Mouse (Mus musculus) right cerebral cortex, postnatal 4 days (tissue): ENCODE measurements around the gene Camsap1.

Experiments used
- DNase-seq: peaks from one replicate; pipeline ENCODE4 v3.0.0-alpha.2; 2022

Gene Camsap1

GRCm38 (mm10) chr2:25983159-25983907, at the start of gene Camsap1:
Gene Camsap1, minus strand, starts transcription at chr2:25983282.
- DNase-seq = peak; percentile 99

- DNase-seq = no peak
Measured at GRCm38 (mm10) chr2:26030288-26030687, 47.2 kb upstream of the Camsap1 start.

GRCm38 (mm10) chr2:26024138-26025075, 41.3 kb upstream of the Camsap1 start:
- peak; percentile 43 for DNase-seq

- no peak for DNase-seq
Measured at GRCm38 (mm10) chr2:26022626-26023025, 39.5 kb upstream of the Camsap1 start.

GRCm38 (mm10) chr2:26022258-26022565, 39.1 kb upstream of the Camsap1 start:
- no peak for DNase-seq

- DNase-seq = peak; percentile 81
Measured at GRCm38 (mm10) chr2:26021561-26022257, 38.6 kb upstream of the Camsap1 start, which contains the start of gene Ubac1. Gene Ubac1, minus strand, starts transcription at chr2:26021747.

- peak; percentile 39 for DNase-seq
Measured at GRCm38 (mm10) chr2:26020714-26021560, 37.9 kb upstream of the Camsap1 start.

GRCm38 (mm10) chr2:26019923-26020322, 36.8 kb upstream of the Camsap1 start:
- DNase-seq = no peak

- DNase-seq = no peak
Measured at GRCm38 (mm10) chr2:26017326-26017725, 34.2 kb upstream of the Camsap1 start.

GRCm38 (mm10) chr2:26013674-26014073, 30.6 kb upstream of the Camsap1 start:
- no peak for DNase-seq

- no peak for DNase-seq
Measured at GRCm38 (mm10) chr2:26011420-26011819, 28.3 kb upstream of the Camsap1 start.

GRCm38 (mm10) chr2:26002001-26002400, 18.9 kb upstream of the Camsap1 start:
- no peak for DNase-seq

- DNase-seq = no peak
Measured at GRCm38 (mm10) chr2:26001136-26001535, 18.1 kb upstream of the Camsap1 start.

- no peak for DNase-seq
Measured at GRCm38 (mm10) chr2:25997716-25998115, 14.6 kb upstream of the Camsap1 start.

- no peak for DNase-seq
Measured at GRCm38 (mm10) chr2:25994791-25995190, 11.7 kb upstream of the Camsap1 start.

GRCm38 (mm10) chr2:25992285-25992684, 9.2 kb upstream of the Camsap1 start:
- DNase-seq = no peak

- DNase-seq = no peak
Measured at GRCm38 (mm10) chr2:25989651-25990050, 6.6 kb upstream of the Camsap1 start.

GRCm38 (mm10) chr2:25987817-25988216, 4.7 kb upstream of the Camsap1 start:
- DNase-seq = no peak

GRCm38 (mm10) chr2:25986601-25987000, 3.5 kb upstream of the Camsap1 start:
- DNase-seq = no peak

GRCm38 (mm10) chr2:25982426-25983091, 523 bp downstream of the Camsap1 start:
- peak; percentile 58 for DNase-seq

GRCm38 (mm10) chr2:25982052-25982425, 1.0 kb downstream of the Camsap1 start:
- DNase-seq = peak; percentile 60

- DNase-seq = no peak
Measured at GRCm38 (mm10) chr2:25978997-25979396, 4.1 kb downstream of the Camsap1 start.
